Mouse (Mus musculus) spleen, adult 2 months (tissue): ENCODE data around the gene Clta.

Experiments used
- CTCF ChIP-seq: fragments of 200-500 bp; IDR thresholded peaks from 2 replicates; pipeline ENCODE4 v1.5.1; 2011; ENCODE audit warnings: mild to moderate bottlenecking, inconsistent platforms; ENCODE audit not compliant: insufficient read depth, insufficient read length, insufficient replicate concordance; ENCODE audit errors: extremely low read depth
- POLR2A ChIP-seq: fragments of 200-500 bp; IDR thresholded peaks from 2 replicates; pipeline ENCODE4 v1.6.1; 2011; ENCODE audit warnings: low read depth, low read length, inconsistent platforms

DNA sequence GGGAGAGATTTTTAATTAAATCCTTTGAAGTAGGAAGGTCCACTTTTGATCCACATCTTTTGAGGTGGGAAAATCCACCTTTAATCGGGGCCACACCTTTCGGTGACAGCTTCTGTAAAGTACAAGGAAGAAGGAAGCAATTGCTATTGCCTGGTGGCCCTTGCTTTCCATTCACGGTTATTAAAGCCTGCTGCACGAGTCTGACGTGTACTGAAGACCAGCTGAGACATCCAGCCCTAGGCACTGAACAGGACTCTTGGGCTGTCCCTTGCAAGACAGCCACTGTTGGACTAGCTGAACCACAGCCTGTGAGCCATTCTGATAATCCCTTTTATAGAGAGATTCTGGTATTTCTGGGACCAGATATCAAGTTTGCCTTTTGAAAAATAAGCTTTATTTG is 32.2 kb downstream of the Clta start:
- TF ChIP-seq CTCF, result no peak
- no peak for TF ChIP-seq POLR2A
